Mouse (Mus musculus): Measurements from ENCODE around the gene Cdc14a. TPM values are rescaled to one million over a fixed set of nuclear protein-coding genes. Genes with fewer than 3 reads are reported as not detected.
A peak's percentile ranks its signal among the peaks of the same experiment; 100 is the strongest.

Gene Cdc14a
- polyA plus RNA-seq, 1 experiment from 2014 or later = 16.0 TPM

DNA sequence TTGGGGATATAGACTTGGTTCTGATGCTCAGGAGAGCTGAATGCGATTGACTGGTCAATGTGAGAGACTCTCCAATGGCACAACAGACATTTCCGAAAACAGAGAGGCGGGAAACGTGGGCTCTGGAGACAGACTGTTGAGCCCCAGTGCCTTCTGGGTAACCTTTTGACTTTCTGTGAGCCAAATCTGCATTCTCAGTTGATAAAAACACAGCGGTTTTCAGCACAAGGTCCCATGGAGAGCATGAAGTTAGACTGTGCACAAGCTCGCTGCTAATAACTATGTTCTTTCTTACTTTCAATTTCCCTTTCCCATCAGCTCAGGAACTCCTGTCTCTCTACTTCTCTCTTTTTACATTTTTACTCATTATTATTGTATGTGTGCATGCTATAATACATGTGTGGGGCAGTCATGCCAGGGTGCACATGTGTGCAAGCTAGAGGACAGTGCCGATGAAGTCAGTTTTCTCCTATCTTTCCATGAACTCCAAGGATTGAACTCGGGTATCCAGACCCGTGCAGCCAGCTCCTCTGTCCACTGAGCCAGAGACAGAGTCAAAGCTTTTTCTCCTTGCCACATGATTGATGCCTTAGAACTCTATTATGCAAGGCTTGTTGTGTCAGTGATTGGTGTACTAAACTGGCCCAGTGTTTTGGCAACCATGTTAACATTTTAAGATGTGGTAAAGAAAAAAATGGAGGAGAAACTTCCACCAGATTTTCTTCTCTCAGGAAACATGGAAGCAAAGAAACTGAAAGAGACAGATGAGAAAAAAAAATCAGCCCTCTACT is 13.2 kb upstream of the Cdc14a start:
- WGBS = 84% methylated on average over 9 of the region's 9 CpGs
- Histone ChIP-seq H3K9ac (replicated peaks) (no peak overlapping the region), H3K4me3 (replicated peaks) (no peak overlapping the region), H3K4me1 (replicated peaks) (no peaks in the 10 kb centered on the region), H3K27ac (no peak overlapping the region), H3K4me2 (no peak overlapping the region), H3K27me3 (no peaks in the 10 kb centered on the region), H3K36me3 (no peaks in the 10 kb centered on the region), H3K9me3 (no peaks in the 10 kb centered on the region)
- ATAC-seq (ENCODE audit: insufficient number of reproducible peaks, insufficient read depth, low FRiP score, low TSS enrichment, low read depth) = no peak

DNA sequence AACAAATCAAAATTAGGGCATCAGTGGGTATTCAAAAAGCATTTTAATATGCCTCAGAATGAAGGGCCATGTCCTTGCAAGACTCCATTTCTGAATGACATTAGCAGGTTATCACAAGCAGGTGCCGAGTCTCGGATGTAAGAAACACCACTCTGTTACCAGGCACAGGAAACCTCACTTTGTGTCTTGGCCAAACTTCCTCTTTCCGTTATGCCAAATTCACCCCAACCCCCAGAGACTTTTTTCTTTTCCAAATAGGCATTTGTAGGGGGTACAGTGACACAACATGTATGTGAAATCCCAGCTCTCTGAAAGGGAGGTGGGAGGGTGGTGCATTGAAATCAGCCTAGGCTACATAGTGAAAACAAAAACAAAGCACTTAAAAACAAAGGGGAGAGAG is 12.3 kb upstream of the Cdc14a start:
- no peak overlapping the region for H3K4me3 ChIP-seq (replicated peaks)
- no peaks in the 10 kb centered on the region for H3K4me1 ChIP-seq (replicated peaks)
- WGBS = 88% methylated on average over 3 of the region's 3 CpGs
- H3K36me3 ChIP-seq = no peaks in the 10 kb centered on the region
- no peak overlapping the region for H3K9ac ChIP-seq (replicated peaks)
- no peak overlapping the region for H3K4me2 ChIP-seq
- H3K27me3 ChIP-seq = no peaks in the 10 kb centered on the region
- no peak for ATAC-seq (ENCODE audit: insufficient number of reproducible peaks, insufficient read depth, low FRiP score, low TSS enrichment, low read depth)
- no peaks in the 10 kb centered on the region for H3K9me3 ChIP-seq
- no peak overlapping the region for H3K27ac ChIP-seq

DNA sequence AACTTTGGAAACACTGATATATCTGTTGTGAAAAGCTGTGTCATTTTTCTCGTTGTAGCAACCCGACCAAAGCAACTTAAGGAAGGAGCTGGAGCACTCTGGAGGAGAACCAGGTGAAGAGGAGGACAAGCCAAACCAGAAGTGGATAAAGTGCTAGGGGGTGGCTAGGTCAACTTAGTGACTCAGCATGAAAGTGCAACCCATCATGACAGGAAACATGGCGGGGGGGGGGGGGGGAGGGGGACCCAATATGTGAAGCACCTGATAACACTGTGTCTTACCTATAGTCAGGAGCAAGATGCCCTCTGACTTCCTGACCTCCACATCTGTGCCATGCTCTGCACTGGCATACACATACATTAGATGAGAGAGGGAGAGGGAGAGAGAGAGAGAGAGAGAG is 10.9 kb upstream of the Cdc14a start:
- WGBS = 66% methylated on average over 3 of the region's 3 CpGs
- no peak overlapping the region for H3K4me2 ChIP-seq
- no peak for ATAC-seq (ENCODE audit: insufficient number of reproducible peaks, insufficient read depth, low FRiP score, low TSS enrichment, low read depth)

DNA sequence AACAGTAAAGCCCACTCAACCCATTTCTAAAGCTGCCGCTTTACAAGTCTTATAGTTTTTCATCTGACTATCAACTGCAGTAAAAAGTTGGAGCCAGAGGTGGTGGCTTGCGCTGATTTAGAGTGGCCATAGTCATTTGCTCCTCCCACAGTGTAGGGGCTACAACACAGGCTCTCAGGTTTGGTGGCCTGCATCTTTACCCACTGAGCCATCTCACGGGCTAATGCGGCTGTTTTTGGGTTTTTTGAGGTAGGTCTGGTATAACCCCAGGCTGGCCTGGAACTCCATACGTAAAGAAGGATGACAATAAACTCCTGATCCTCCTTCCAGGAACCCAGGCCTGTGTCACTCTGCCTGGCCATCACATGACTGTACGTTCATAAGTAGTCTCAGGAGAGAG is 2.1 kb upstream of the Cdc14a start:
- no peak for ATAC-seq (ENCODE audit: insufficient number of reproducible peaks, insufficient read depth, low FRiP score, low TSS enrichment, low read depth)

More for the DNA sequence above, 10.9 kb upstream of the Cdc14a start:
- no peak overlapping the region for H3K4me3 ChIP-seq (replicated peaks)
- H3K36me3 ChIP-seq = no peaks in the 10 kb centered on the region
- H3K4me1 ChIP-seq (replicated peaks) = no peaks in the 10 kb centered on the region
- H3K27ac ChIP-seq = no peak overlapping the region
- H3K27me3 ChIP-seq = no peaks in the 10 kb centered on the region
- H3K9ac ChIP-seq (replicated peaks) = no peak overlapping the region
- H3K9me3 ChIP-seq = no peaks in the 10 kb centered on the region

DNA sequence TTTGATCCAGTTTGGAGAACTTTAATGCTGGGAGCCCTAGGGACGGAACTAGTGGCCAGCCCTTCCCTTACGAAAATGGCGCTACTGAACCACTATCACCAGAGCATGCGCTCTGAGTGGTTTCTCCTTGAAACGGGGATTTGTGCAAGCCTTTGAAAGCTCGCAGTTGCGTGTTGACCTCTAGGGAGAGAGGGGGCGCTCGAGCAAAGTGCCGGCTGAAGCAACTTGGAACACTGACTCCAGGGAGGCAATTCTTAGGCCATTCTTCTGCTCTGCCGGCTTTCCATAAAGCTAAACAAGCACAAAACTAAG is 1.1 kb upstream of the Cdc14a start:
- H3K4me3 ChIP-seq (replicated peaks) = peak overlapping the region; percentile 97
- H3K27ac ChIP-seq = peak overlapping the region; percentile 90
- H3K9me3 ChIP-seq = no peaks in the 10 kb centered on the region
- peak; percentile 52 for ATAC-seq (ENCODE audit: insufficient number of reproducible peaks, insufficient read depth, low FRiP score, low TSS enrichment, low read depth)
- under 1% methylated on average over 11 of the region's 11 CpGs for WGBS
- peaks cover 14% of the 10 kb centered on the region for H3K36me3 ChIP-seq
- H3K27me3 ChIP-seq = no peaks in the 10 kb centered on the region
- H3K4me2 ChIP-seq = peak overlapping the region; percentile 67
- H3K4me1 ChIP-seq (replicated peaks) = peaks cover 17% of the 10 kb centered on the region
- peak overlapping the region; percentile 96 for H3K9ac ChIP-seq (replicated peaks)

More for the DNA sequence above, 2.1 kb upstream of the Cdc14a start:
- Histone ChIP-seq H3K9me3 (no peaks in the 10 kb centered on the region), H3K27me3 (no peaks in the 10 kb centered on the region), H3K4me1 (replicated peaks) (peaks cover 17% of the 10 kb centered on the region), H3K9ac (replicated peaks) (no peak overlapping the region), H3K4me3 (replicated peaks) (no peak overlapping the region), H3K36me3 (peaks cover 6% of the 10 kb centered on the region; the same call in 1 of the 2 replicates), H3K27ac (no peak overlapping the region), H3K4me2 (no peak overlapping the region)
- 93% methylated on average over 6 of the region's 6 CpGs for WGBS

DNA sequence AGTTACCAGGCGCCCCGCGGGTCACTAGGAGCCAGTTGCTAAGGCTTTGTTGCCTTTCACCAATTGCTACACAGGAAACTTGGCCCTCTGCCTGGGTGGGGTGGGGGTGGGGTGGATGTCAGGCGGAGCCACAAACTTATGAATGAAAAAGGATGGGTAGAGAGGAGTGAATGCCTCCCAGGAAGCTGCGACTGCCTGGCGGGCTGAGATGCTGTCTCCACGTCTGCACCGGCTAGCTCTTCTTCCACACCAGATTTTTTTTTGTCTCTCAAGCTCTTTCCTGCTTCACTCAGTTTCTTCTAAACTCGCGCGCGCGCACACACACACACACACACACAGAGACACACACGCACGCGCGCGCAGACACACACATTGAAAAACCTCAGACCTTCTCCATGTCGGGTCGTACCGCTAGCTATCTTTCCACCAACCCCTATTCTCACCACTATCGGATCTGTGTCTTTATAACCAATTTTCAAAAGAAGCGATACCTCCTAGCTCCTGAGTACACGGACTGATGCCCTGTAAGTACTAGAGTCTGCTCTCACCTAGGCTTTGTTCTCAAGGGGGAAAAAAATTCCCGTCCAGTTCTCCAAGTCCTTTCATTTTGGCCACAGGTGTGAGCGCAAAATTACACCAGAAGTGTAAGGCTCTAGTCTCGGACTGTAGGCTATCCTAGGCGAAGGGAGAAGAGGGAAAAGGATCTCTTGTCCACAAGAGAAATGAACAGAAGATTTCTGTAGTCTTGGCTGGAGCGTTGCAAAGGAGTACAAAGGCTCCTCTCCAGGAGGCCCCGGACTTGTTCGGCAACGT is 534 bp upstream of the Cdc14a start:
- peak overlapping the region; percentile 97 for H3K4me3 ChIP-seq (replicated peaks)
- peak overlapping the region; percentile 67 for H3K4me2 ChIP-seq
- H3K27ac ChIP-seq = peak overlapping the region; percentile 90
- WGBS = under 1% methylated on average over 32 of the region's 32 CpGs
- peaks cover 18% of the 10 kb centered on the region for H3K36me3 ChIP-seq
- ATAC-seq (ENCODE audit: insufficient number of reproducible peaks, insufficient read depth, low FRiP score, low TSS enrichment, low read depth) = peak; percentile 29
- H3K9me3 ChIP-seq = no peaks in the 10 kb centered on the region
- H3K27me3 ChIP-seq = no peaks in the 10 kb centered on the region
- peaks cover 17% of the 10 kb centered on the region for H3K4me1 ChIP-seq (replicated peaks)
- H3K9ac ChIP-seq (replicated peaks) = peak overlapping the region; percentile 96

DNA sequence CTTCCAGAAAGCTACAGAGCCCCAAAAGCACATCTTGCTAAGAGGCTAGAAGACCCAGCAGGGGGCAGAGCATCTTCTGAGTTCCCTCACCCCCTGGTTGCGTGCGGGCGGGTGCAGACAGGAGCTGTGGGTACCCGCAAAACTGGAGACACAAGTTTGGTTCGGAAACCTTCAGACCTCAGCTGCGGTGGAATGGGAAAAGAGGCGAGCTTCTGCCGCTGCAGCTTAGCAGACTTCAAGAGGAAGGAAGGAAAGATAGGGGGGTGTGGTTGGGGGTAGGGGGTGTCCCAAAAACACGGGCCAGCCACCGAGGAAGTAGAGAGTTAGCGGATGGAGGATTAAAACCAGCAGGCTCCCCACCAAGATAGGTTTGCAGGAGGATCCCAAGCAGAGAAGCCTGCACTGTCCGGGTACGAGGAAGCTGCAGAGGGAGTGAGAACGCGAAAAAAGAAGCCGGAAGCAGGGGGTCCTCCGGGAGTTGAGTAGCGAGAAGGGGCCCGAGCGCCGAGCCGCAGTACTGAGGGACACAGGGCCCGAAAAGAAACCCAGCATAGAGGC is 958 bp downstream of the Cdc14a start:
- H3K9me3 ChIP-seq = no peaks in the 10 kb centered on the region
- H3K4me1 ChIP-seq (replicated peaks) = peaks cover 17% of the 10 kb centered on the region
- H3K4me3 ChIP-seq (replicated peaks) = peak overlapping the region; percentile 97
- peaks cover 29% of the 10 kb centered on the region for H3K36me3 ChIP-seq
- peak; percentile 8; the same call in 1 of the 2 replicates for ATAC-seq (ENCODE audit: insufficient number of reproducible peaks, insufficient read depth, low FRiP score, low TSS enrichment, low read depth)
- peak overlapping the region; percentile 90 for H3K27ac ChIP-seq
- no peaks in the 10 kb centered on the region for H3K27me3 ChIP-seq
- peak overlapping the region; percentile 96 for H3K9ac ChIP-seq (replicated peaks)
- H3K4me2 ChIP-seq = peak overlapping the region; percentile 67
- WGBS = under 1% methylated on average over 23 of the region's 23 CpGs

DNA sequence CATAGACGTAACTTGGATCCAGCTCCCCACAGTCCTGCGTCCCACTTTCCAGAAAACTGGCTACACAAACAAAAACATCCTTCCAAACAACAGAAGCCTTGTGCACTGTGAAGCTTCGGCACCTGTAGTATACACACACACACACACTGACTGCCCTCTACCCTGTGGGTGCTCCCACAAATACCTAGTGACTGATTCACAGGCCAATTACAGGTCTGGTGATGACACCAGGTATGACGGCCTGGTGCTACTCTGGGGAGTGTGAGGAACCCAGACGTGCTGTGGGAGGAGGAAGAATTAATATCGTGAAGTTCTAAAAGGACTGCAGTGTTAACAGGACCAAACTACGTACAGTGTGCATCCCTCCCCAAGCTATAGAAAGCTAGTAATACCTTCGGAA is 1.8 kb downstream of the Cdc14a start:
- Histone ChIP-seq H3K9me3 (no peaks in the 10 kb centered on the region), H3K4me2 (peak overlapping the region; percentile 67), H3K27ac (no peak overlapping the region), H3K36me3 (peaks cover 35% of the 10 kb centered on the region), H3K4me3 (replicated peaks) (peak overlapping the region; percentile 97), H3K27me3 (no peaks in the 10 kb centered on the region), H3K9ac (replicated peaks) (no peak overlapping the region), H3K4me1 (replicated peaks) (peaks cover 17% of the 10 kb centered on the region)
- ATAC-seq (ENCODE audit: insufficient number of reproducible peaks, insufficient read depth, low FRiP score, low TSS enrichment, low read depth) = no peak
- 51% methylated on average over 8 of the region's 8 CpGs for WGBS

DNA sequence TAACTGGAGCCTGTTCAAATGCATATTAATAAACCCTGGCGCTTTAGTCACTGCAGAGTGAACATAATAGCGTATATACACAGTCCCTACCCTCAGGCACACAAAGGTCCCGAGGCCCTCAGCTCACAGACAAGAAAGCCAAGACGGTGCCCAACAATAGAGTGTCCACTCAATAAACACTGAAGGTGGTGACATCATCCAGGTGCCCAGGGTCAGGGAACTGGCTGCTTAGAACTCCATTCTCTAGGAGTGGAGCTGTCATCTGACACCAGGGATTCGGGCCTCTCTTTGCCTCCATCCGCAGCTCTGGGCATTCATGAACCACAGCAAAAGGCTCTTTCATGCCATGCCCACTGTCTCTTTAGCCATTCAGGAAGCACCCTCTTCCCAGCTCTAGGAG is 2.7 kb downstream of the Cdc14a start:
- no peak for ATAC-seq (ENCODE audit: insufficient number of reproducible peaks, insufficient read depth, low FRiP score, low TSS enrichment, low read depth)
- Histone ChIP-seq H3K4me2 (peak overlapping the region; percentile 67; the same call in 1 of the 2 replicates), H3K4me1 (replicated peaks) (peaks cover 17% of the 10 kb centered on the region), H3K27me3 (no peaks in the 10 kb centered on the region), H3K9me3 (no peaks in the 10 kb centered on the region), H3K36me3 (peaks cover 45% of the 10 kb centered on the region), H3K27ac (no peak overlapping the region), H3K9ac (replicated peaks) (no peak overlapping the region), H3K4me3 (replicated peaks) (no peak overlapping the region; the same call in 1 of the 2 replicates)
- WGBS = 64% methylated on average over 6 of the region's 6 CpGs

DNA sequence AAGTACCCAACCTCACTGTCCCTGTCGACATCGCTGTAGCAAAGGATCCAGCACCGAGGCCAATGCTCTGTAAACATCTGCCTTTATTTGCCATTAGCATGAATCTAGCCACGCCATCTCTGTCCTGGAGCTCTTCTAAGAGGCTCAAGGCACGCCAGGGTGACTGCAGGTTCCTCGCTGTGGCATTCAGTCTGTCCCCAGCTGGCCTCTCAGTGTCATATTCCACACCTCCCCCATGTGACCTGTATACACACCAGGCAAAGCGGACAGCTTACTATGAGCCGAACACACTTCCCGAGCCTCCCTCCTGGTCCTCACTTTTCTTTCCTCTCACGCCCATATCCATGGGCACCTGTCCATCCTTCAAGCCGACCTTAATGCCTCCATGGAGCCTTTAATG is 4.0 kb downstream of the Cdc14a start:
- H3K9ac ChIP-seq (replicated peaks) = no peak overlapping the region
- no peak overlapping the region for H3K4me3 ChIP-seq (replicated peaks)
- WGBS = 85% methylated on average over 11 of the region's 11 CpGs
- H3K9me3 ChIP-seq = no peaks in the 10 kb centered on the region
- peaks cover 58% of the 10 kb centered on the region for H3K36me3 ChIP-seq
- no peak overlapping the region for H3K4me2 ChIP-seq
- H3K4me1 ChIP-seq (replicated peaks) = peaks cover 17% of the 10 kb centered on the region
- H3K27me3 ChIP-seq = no peaks in the 10 kb centered on the region
- no peak overlapping the region for H3K27ac ChIP-seq
- no peak for ATAC-seq (ENCODE audit: insufficient number of reproducible peaks, insufficient read depth, low FRiP score, low TSS enrichment, low read depth)

DNA sequence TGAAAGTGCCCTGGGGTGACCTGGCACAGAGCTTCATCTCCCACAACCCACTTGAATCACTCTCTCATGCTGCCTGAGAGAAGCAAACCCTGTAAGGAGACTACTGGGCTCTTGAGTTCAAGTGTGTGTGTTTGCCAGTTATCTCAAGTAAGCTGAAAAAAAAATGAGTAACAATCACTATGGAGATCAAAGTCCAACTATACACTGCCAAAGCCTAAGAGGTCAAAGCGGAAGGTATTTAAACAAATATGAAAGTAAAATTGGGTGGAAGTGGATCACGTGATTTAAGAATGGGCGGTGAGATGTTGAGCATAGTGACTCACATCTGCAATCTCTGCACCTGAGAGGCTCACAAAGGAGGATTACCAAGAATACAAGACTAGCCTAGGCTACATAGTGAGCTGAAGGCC is 9.4 kb downstream of the Cdc14a start:
- H3K36me3 ChIP-seq = peaks cover 50% of the 10 kb centered on the region
- peaks cover 19% of the 10 kb centered on the region for H3K4me1 ChIP-seq (replicated peaks)
- WGBS = 98% methylated on average over 3 of the region's 3 CpGs
- no peak overlapping the region for H3K9ac ChIP-seq (replicated peaks)
- no peak overlapping the region for H3K4me2 ChIP-seq
- H3K27me3 ChIP-seq = no peaks in the 10 kb centered on the region
- no peak overlapping the region for H3K27ac ChIP-seq
- ATAC-seq (ENCODE audit: insufficient number of reproducible peaks, insufficient read depth, low FRiP score, low TSS enrichment, low read depth) = no peak
- no peaks in the 10 kb centered on the region for H3K9me3 ChIP-seq
- H3K4me3 ChIP-seq (replicated peaks) = no peak overlapping the region

Measured in limb, embryonic 12.5 days (tissue).